Mouse (Mus musculus): ENCODE data around the gene Plekhh2. TPM values are rescaled to one million over a fixed set of nuclear protein-coding genes. Genes with fewer than 3 reads are reported as not detected.

Gene Plekhh2
- total and polyA plus RNA-seq, 3 experiments, result 0.04 TPM; not detected in 2

- TF ChIP-seq MXI1 (IDR thresholded peaks at IDR 0.05; ENCODE audit: low read depth, low read length) (no peak), MAX (IDR thresholded peaks at IDR 0.05; ENCODE audit: low read length) (no peak), RAD21 (IDR thresholded peaks at IDR 0.05; ENCODE audit: low read depth, low read length) (no peak), CTCF (IDR thresholded peaks at IDR 0.05 in 2 of 3, conservative IDR thresholded peaks at IDR 0.05 in 1 of 3; ENCODE audit: control insufficient read depth in 1 of 3, insufficient read depth in 1 of 3, low read depth in 2 of 3, low read length in 3 of 3, poor library complexity in 1 of 3, severe bottlenecking in 1 of 3) (no peak), MAZ (IDR thresholded peaks at IDR 0.05; ENCODE audit: low read depth, low read length) (no peak), KAT2A (conservative IDR thresholded peaks at IDR 0.05; ENCODE audit: low read depth, low read length) (no peak), CHD2 (IDR thresholded peaks at IDR 0.05; ENCODE audit: low read length) (no peak), ZMIZ1 (IDR thresholded peaks at IDR 0.05; ENCODE audit: low read depth, low read length) (no peak), POLR2AphosphoS5 (IDR thresholded peaks at IDR 0.05; ENCODE audit: borderline replicate concordance, low read depth, low read length) (no peak), TCF12 (IDR thresholded peaks at IDR 0.05; ENCODE audit: low read depth, low read length) (no peak), CHD1 (IDR thresholded peaks at IDR 0.05; ENCODE audit: low read depth, low read length) (no peak), NRF1 (IDR thresholded peaks at IDR 0.05; ENCODE audit: insufficient read depth, low read depth, low read length, poor library complexity, severe bottlenecking) (no peak), SMC3 (IDR thresholded peaks at IDR 0.05; ENCODE audit: low read depth, low read length) (no peak), SIN3A (IDR thresholded peaks at IDR 0.05; ENCODE audit: low read length) (no peak), MYB (IDR thresholded peaks at IDR 0.05; ENCODE audit: low read depth, low read length) (no peak), ZNF384 (IDR thresholded peaks at IDR 0.05; ENCODE audit: low read depth, low read length) (no peak), HCFC1 (IDR thresholded peaks at IDR 0.05; ENCODE audit: low read depth, low read length) (no peak), EP300 (IDR thresholded peaks at IDR 0.05; ENCODE audit: low read depth in 1 of 2, low read length in 2 of 2) (no peak), ELF1 (IDR thresholded peaks at IDR 0.05; ENCODE audit: low read depth, low read length) (no peak), TAL1 (IDR thresholded peaks at IDR 0.05; ENCODE audit: low read length) (no peak)
- H3K4me3 ChIP-seq (ENCODE audit: control insufficient read depth in 1 of 2, insufficient read depth in 1 of 2, low read depth in 2 of 2, low read length in 2 of 2), result no peak overlapping the region
- H3K9ac ChIP-seq (ENCODE audit: control insufficient read depth, low read depth, low read length, poor library complexity, severe bottlenecking), result no peak overlapping the region
- no peaks in the 10 kb centered on the region for H3K9me3 ChIP-seq (replicated peaks; ENCODE audit: insufficient read depth, low read length)
- no peaks in the 10 kb centered on the region for H3K79me2 ChIP-seq (ENCODE audit: control insufficient read depth, insufficient read depth, low read length, poor library complexity)
- DNase-seq (ENCODE audit: low read depth, low spot score), result no peak
- no peak overlapping the region for H3K27ac ChIP-seq (ENCODE audit: control insufficient read depth, low read depth, low read length)
- no peaks in the 10 kb centered on the region for H3K36me3 ChIP-seq (ENCODE audit: control insufficient read depth in 1 of 2, insufficient read depth in 2 of 2, low read length in 2 of 2)
- H3K4me1 ChIP-seq (ENCODE audit: control insufficient read depth in 1 of 2, insufficient read depth in 2 of 2, low read length in 2 of 2), result no peaks in the 10 kb centered on the region
- H3K27me3 ChIP-seq (ENCODE audit: control insufficient read depth in 1 of 2, insufficient read depth in 2 of 2, low read length in 2 of 2), result peaks cover 7 to 11% of the 10 kb centered on the region in 2 experiments
These were observed 13.6 kb upstream of the Plekhh2 start for GRCm38 (mm10) chr17:84497972-84498604.

GRCm38 (mm10) chr17:84498639-84499038 is 13.1 kb upstream of the Plekhh2 start:
- Histone ChIP-seq H3K79me2 (ENCODE audit: control insufficient read depth, insufficient read depth, low read length, poor library complexity) (no peaks in the 10 kb centered on the region), H3K4me3 (ENCODE audit: control insufficient read depth in 1 of 2, insufficient read depth in 1 of 2, low read depth in 2 of 2, low read length in 2 of 2) (no peak overlapping the region), H3K9ac (ENCODE audit: control insufficient read depth, low read depth, low read length, poor library complexity, severe bottlenecking) (no peak overlapping the region), H3K27me3 (ENCODE audit: control insufficient read depth in 1 of 2, insufficient read depth in 2 of 2, low read length in 2 of 2) (peaks cover 7 to 11% of the 10 kb centered on the region in 2 experiments), H3K27ac (ENCODE audit: control insufficient read depth, low read depth, low read length) (no peak overlapping the region), H3K36me3 (ENCODE audit: control insufficient read depth in 1 of 2, insufficient read depth in 2 of 2, low read length in 2 of 2) (no peaks in the 10 kb centered on the region), H3K9me3 (replicated peaks; ENCODE audit: insufficient read depth, low read length) (no peaks in the 10 kb centered on the region), H3K4me1 (ENCODE audit: control insufficient read depth in 1 of 2, insufficient read depth in 2 of 2, low read length in 2 of 2) (no peaks in the 10 kb centered on the region)
- TF ChIP-seq CTCF (IDR thresholded peaks at IDR 0.05 in 2 of 3, conservative IDR thresholded peaks at IDR 0.05 in 1 of 3; ENCODE audit: control insufficient read depth in 1 of 3, insufficient read depth in 1 of 3, low read depth in 2 of 3, low read length in 3 of 3, poor library complexity in 1 of 3, severe bottlenecking in 1 of 3), result no peak
- no peak for TF ChIP-seq POLR2A (IDR thresholded peaks at IDR 0.05; ENCODE audit: control insufficient read depth in 1 of 2, insufficient read depth in 1 of 2, low read depth in 1 of 2, low read length in 2 of 2, poor library complexity in 1 of 2)
- no peak for TF ChIP-seq RAD21 (IDR thresholded peaks at IDR 0.05; ENCODE audit: low read depth, low read length)
- no peak for TF ChIP-seq MAFK (IDR thresholded peaks at IDR 0.05; ENCODE audit: borderline replicate concordance, low read depth, low read length)
- TF ChIP-seq POLR2AphosphoS2 (IDR thresholded peaks at IDR 0.05; ENCODE audit: low read length), result no peak
- no peak for TF ChIP-seq EP300 (IDR thresholded peaks at IDR 0.05; ENCODE audit: low read depth in 1 of 2, low read length in 2 of 2)
- no peak for TF ChIP-seq TBP (IDR thresholded peaks at IDR 0.05; ENCODE audit: low read depth, low read length)
- no peak for DNase-seq (ENCODE audit: low read depth, low spot score)

Measured in MEL (cell line).